Mouse (Mus musculus): ENCODE measurements around the gene Acbd6. TPM values are rescaled to one million over a fixed set of nuclear protein-coding genes. Genes with fewer than 3 reads are reported as not detected.

Gene Acbd6
- polyA plus RNA-seq, 1 experiment = 51.7 TPM

DNA sequence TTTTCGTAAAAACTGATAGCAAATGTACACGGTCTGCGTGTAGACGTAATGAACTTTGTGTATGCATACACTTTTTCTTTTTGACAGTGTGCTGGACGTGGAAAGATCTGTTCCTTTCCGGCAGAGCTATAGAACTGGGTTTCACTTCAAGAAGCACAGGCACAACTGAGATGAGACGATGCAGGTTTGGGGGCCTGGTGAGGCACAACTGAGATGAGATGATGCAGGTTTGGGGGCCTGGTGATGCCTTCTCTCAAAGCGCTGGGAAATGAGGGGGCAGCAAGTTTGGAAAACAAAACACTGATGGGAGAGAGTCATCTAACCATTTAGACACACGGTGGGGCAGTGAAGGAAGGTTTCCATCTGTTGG lies 293 bp upstream of the Acbd6 start:
- Histone ChIP-seq H3K4me1 (ENCODE audit: control insufficient read depth, insufficient read depth, low read length) (peaks cover 5% of the 10 kb centered on the region), H3K4me3 (ENCODE audit: insufficient read depth, low read length) (peak overlapping the region; percentile 86), H3K27ac (ENCODE audit: insufficient read depth, low read depth, low read length) (no peak overlapping the region)
- TF ChIP-seq POLR2A (IDR thresholded peaks at IDR 0.05; ENCODE audit: borderline replicate concordance, low read depth, low read length) (no peak), CTCF (IDR thresholded peaks at IDR 0.05; ENCODE audit: low read depth, low read length) (no peak)

DNA sequence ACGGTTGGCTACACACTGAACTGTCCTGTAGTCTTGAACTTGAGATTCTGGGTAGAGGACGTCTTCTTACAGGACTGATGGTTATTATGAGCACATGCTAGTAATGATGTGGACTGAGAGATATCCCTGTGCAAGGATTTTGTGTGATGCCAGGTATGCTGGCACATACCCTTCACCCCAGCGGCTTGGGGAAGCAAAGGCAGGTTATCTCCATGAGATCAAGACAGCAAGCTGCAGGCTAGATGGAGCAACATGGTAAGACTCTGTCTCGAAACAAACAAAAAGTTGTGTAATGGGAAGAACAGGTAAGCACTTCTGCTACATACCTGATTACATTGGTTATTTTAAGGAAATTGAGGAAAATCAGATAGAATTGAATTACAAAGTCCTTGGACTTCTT lies 2.1 kb downstream of the Acbd6 start:
- no peak overlapping the region for H3K4me3 ChIP-seq (ENCODE audit: insufficient read depth, low read length)
- TF ChIP-seq POLR2A (IDR thresholded peaks at IDR 0.05; ENCODE audit: borderline replicate concordance, low read depth, low read length) = no peak
- no peak for TF ChIP-seq CTCF (IDR thresholded peaks at IDR 0.05; ENCODE audit: low read depth, low read length)
- H3K4me1 ChIP-seq (ENCODE audit: control insufficient read depth, insufficient read depth, low read length) = peaks cover 7% of the 10 kb centered on the region
- H3K27ac ChIP-seq (ENCODE audit: insufficient read depth, low read depth, low read length) = no peak overlapping the region

DNA sequence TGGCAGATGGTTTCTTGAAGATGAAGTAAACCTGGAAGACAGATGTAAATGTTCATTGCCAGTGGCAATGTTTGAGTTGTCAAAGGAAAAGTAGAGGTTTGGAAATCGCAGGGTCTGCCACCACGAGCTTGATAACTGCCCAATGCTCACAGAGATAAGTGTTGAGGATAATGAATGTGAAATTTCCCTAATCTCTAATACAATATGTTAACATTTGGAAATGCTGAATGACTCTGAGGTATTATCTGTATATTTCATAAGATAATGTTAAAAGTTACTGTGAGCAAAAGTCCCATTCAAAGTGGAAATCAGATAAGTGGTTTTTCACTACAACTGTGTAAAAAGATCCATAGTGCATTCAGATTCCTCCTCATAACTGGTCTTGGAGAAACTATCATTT lies 2.8 kb downstream of the Acbd6 start:
- no peak overlapping the region for H3K4me3 ChIP-seq (ENCODE audit: insufficient read depth, low read length)
- peaks cover 7% of the 10 kb centered on the region for H3K4me1 ChIP-seq (ENCODE audit: control insufficient read depth, insufficient read depth, low read length)
- no peak for TF ChIP-seq CTCF (IDR thresholded peaks at IDR 0.05; ENCODE audit: low read depth, low read length)
- no peak for TF ChIP-seq POLR2A (IDR thresholded peaks at IDR 0.05; ENCODE audit: borderline replicate concordance, low read depth, low read length)
- H3K27ac ChIP-seq (ENCODE audit: insufficient read depth, low read depth, low read length) = no peak overlapping the region

GRCm38 (mm10) chr1:155562206-155562605 lies 4.3 kb downstream of the Acbd6 start:
- Histone ChIP-seq H3K4me1 (ENCODE audit: control insufficient read depth, insufficient read depth, low read length) (peaks cover 7% of the 10 kb centered on the region), H3K4me3 (ENCODE audit: insufficient read depth, low read length) (no peak overlapping the region), H3K27ac (ENCODE audit: insufficient read depth, low read depth, low read length) (no peak overlapping the region)
- TF ChIP-seq POLR2A (IDR thresholded peaks at IDR 0.05; ENCODE audit: borderline replicate concordance, low read depth, low read length) (no peak), CTCF (IDR thresholded peaks at IDR 0.05; ENCODE audit: low read depth, low read length) (no peak)

DNA sequence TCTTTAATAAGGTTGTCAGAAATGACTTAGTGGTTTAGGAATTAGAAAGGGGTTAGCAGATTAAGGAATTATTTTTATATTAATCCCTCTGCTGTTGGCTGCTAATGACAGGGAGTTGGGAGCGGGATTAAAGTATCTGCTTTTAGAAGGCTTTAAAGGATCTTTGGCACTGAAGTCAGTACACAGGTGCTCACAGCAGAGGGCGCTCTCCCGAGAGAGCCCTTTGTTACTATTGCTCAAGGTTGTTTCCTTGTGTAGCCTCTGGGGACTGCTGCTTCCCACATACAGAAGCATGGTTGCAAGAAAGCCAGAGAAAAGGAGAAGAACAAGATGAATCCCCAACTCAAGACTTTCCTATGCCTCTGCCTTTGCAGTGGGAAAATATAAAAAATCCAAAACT lies 6.8 kb downstream of the Acbd6 start:
- H3K27ac ChIP-seq (ENCODE audit: insufficient read depth, low read depth, low read length) = no peak overlapping the region
- H3K4me3 ChIP-seq (ENCODE audit: insufficient read depth, low read length) = no peak overlapping the region
- no peak for TF ChIP-seq POLR2A (IDR thresholded peaks at IDR 0.05; ENCODE audit: borderline replicate concordance, low read depth, low read length)
- TF ChIP-seq CTCF (IDR thresholded peaks at IDR 0.05; ENCODE audit: low read depth, low read length) = peak; percentile 74
- H3K4me1 ChIP-seq (ENCODE audit: control insufficient read depth, insufficient read depth, low read length) = peaks cover 7% of the 10 kb centered on the region

DNA sequence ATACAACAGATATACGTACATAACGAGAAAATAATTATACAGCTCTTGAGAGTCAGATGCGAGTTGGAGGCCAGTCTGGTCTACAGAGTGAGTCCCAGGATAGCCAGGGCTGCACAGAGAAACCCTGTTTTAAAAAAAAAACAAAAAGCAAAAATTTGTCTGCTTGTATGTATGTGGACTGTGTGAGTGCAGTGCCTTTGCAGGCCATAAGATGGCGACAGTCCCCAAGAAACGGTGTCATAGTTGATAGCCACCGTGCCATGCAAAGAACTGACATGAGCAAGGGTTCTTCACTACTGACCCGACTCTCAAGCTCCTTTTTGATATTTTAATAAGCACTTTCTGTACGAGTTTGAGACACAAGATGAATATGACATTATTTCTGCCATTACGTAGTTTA lies 10.2 kb downstream of the Acbd6 start:
- no peak overlapping the region for H3K27ac ChIP-seq (ENCODE audit: insufficient read depth, low read depth, low read length)
- H3K4me1 ChIP-seq (ENCODE audit: control insufficient read depth, insufficient read depth, low read length) = no peaks in the 10 kb centered on the region; the same call in 1 of the 2 replicates
- H3K4me3 ChIP-seq (ENCODE audit: insufficient read depth, low read length) = no peak overlapping the region
- TF ChIP-seq CTCF (IDR thresholded peaks at IDR 0.05; ENCODE audit: low read depth, low read length) (no peak), POLR2A (IDR thresholded peaks at IDR 0.05; ENCODE audit: borderline replicate concordance, low read depth, low read length) (no peak)

- Histone ChIP-seq H3K4me1 (ENCODE audit: control insufficient read depth, insufficient read depth, low read length) (no peaks in the 10 kb centered on the region; the same call in 1 of the 2 replicates), H3K27ac (ENCODE audit: insufficient read depth, low read depth, low read length) (no peak overlapping the region), H3K4me3 (ENCODE audit: insufficient read depth, low read length) (no peak overlapping the region)
- no peak for TF ChIP-seq POLR2A (IDR thresholded peaks at IDR 0.05; ENCODE audit: borderline replicate concordance, low read depth, low read length)
- TF ChIP-seq CTCF (IDR thresholded peaks at IDR 0.05; ENCODE audit: low read depth, low read length) = no peak
Observed at GRCm38 (mm10) chr1:155569340-155569739, 11.4 kb downstream of the Acbd6 start.

GRCm38 (mm10) chr1:155574966-155575673 lies 17.2 kb downstream of the Acbd6 start:
- H3K4me1 ChIP-seq (ENCODE audit: control insufficient read depth, insufficient read depth, low read length) = no peaks in the 10 kb centered on the region
- no peak for TF ChIP-seq POLR2A (IDR thresholded peaks at IDR 0.05; ENCODE audit: borderline replicate concordance, low read depth, low read length)
- TF ChIP-seq CTCF (IDR thresholded peaks at IDR 0.05; ENCODE audit: low read depth, low read length) = no peak
- H3K4me3 ChIP-seq (ENCODE audit: insufficient read depth, low read length) = no peak overlapping the region
- no peak overlapping the region for H3K27ac ChIP-seq (ENCODE audit: insufficient read depth, low read depth, low read length)

GRCm38 (mm10) chr1:155576432-155576831 lies 18.5 kb downstream of the Acbd6 start:
- no peak for TF ChIP-seq POLR2A (IDR thresholded peaks at IDR 0.05; ENCODE audit: borderline replicate concordance, low read depth, low read length)
- TF ChIP-seq CTCF (IDR thresholded peaks at IDR 0.05; ENCODE audit: low read depth, low read length) = no peak

DNA sequence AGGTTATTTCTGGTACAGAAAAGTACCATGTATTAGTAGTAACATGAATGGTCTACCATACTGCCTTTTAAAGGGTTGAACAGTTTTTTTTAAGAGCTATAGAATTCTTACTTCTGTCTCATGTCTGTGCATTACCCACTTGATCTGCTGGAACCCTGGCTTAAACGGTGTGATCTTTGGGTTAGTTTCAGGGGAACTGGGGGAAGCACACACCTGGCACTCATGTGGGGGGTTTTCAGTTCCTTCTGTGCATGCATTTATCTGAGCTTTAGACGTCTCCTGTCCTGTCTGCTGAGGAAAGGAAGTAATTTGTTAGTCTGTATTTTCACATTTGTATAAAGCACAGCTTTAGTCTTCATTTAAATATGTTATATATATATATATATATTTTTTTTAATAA lies 19.4 kb downstream of the Acbd6 start:
- no peak overlapping the region for H3K27ac ChIP-seq (ENCODE audit: insufficient read depth, low read depth, low read length)
- no peaks in the 10 kb centered on the region for H3K4me1 ChIP-seq (ENCODE audit: control insufficient read depth, insufficient read depth, low read length)
- no peak overlapping the region for H3K4me3 ChIP-seq (ENCODE audit: insufficient read depth, low read length)
- TF ChIP-seq POLR2A (IDR thresholded peaks at IDR 0.05; ENCODE audit: borderline replicate concordance, low read depth, low read length) (no peak), CTCF (IDR thresholded peaks at IDR 0.05; ENCODE audit: low read depth, low read length) (no peak)

More at GRCm38 (mm10) chr1:155576432-155576831, 18.5 kb downstream of the Acbd6 start:
- Histone ChIP-seq H3K27ac (ENCODE audit: insufficient read depth, low read depth, low read length) (no peak overlapping the region), H3K4me1 (ENCODE audit: control insufficient read depth, insufficient read depth, low read length) (no peaks in the 10 kb centered on the region), H3K4me3 (ENCODE audit: insufficient read depth, low read length) (no peak overlapping the region)
